Mouse (Mus musculus): ENCODE data around the gene Cd276.
"Not testable (repeated sequence)": the region's sequence is repeated elsewhere in the genome, so short reads cannot be mapped to it uniquely, and the experiment has no call there.

The Cd276 gene

DNA sequence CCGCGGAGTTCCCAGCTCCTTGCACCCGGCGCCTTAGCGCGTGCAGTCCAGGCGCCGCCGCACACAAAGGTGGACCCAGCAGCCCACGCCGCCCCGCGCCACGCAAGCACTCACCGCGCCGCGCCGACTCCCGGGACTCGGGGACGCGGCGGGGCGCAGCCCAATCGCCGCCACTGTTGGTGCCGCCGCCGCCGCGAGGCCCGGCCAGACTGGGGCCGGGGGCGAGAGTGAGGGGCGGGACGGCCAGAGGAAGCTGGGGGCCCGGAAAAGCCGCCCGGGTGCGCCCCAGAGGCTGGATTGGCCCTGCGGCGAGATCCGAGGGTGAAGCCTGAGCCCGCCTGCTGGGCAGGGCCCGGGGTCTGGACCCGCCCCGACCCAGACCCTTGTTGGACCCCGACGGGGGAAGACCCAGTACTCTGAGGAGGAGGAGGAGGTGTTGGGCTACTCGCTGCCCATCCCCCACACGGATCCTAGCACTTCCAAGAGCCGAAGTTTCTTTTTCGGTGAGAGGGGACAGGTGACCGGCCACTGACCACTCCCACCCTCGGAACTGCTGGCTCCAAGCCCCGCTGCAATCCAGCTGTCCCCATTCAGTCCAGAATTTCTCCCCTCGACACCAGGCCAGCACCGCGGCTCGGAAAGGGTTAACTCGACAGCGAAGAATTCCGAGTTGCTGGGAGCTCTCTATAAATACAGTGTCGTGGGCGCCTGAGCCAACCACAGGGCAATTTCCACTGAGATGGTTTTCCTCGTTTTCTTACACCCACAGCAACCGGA, at the start of gene Cd276:
TSS of gene Cd276 (minus strand) at position 530 of the 777 bp plus-strand sequence.
- DNase-seq (ENCODE audit: low spot score): peak; percentile 81

GRCm38 (mm10) chr9:58595313-58595712, 40.1 kb upstream of the Cd276 start:
- DNase-seq (ENCODE audit: low spot score): no peak

DNA sequence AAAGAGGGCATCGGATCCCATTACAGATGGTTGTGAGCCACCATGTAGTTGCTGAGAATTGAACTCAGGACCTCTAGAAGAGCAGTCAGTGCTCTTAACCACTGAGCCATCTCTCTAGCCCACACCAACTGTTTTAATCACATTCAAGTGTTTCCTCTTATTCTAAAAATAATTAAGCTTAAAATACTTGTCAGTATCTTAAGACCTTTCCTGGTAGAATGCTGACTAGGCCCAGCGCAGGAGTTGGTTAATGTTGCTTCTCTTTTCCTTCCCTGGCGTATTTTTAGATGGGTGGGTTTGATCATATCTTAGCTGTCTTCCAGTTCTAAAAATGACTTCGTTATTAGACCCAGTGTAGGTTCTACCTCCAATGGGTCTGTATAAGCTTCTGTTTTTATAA, 33.4 kb upstream of the Cd276 start:
- no peak for DNase-seq (ENCODE audit: low spot score)

GRCm38 (mm10) chr9:58584323-58584722, 29.1 kb upstream of the Cd276 start:
- no peak for DNase-seq (ENCODE audit: low spot score)

GRCm38 (mm10) chr9:58583267-58583641, 28.0 kb upstream of the Cd276 start:
- DNase-seq (ENCODE audit: low spot score): peak; percentile 54

DNA sequence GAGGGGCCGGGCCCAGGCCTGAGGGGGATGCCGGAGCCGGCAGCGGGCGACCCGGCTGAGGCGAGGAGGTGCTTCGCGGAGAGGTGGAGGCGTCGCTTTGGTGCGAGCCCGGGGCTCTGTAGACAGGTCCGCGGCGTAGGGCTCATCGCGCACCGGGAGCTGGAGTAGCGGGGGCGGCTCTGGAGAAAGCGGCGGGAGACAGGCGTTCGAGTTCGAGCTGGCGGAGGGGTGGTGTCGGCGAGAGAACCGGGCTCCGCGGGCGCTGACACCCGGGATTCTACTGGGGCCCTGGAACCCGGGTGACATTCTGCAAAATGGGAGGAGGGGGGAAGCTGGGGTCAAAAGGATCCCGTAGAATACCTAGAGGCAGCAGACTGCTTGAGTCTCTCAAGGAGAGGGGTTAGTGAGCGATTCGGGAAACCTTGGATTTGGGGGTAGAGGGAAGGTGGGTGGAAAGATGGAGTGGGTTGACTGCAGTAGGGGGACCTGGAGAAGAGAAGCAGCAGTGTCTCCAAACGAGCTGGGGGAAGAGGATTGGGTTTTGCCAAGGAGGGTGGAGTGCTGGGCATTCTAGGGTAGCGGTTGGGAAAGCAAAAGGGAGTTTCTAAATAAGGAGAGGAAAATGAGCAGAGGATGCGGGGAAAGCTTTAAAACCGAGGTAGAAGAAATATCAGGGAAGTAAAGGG, 27.5 kb upstream of the Cd276 start:
- DNase-seq (ENCODE audit: low spot score): no peak

GRCm38 (mm10) chr9:58581958-58582540, 26.8 kb upstream of the Cd276 start, which contains the start of gene Nptn:
Gene Nptn (plus strand): TSS chr9:58582240.
- DNase-seq (ENCODE audit: low spot score): peak; percentile 98

- no peak for DNase-seq (ENCODE audit: low spot score)
Observed at GRCm38 (mm10) chr9:58581283-58581930, 26.2 kb upstream of the Cd276 start.

- DNase-seq (ENCODE audit: low spot score): not testable (repeated sequence)
Observed at GRCm38 (mm10) chr9:58580453-58581195, 25.4 kb upstream of the Cd276 start.

DNA sequence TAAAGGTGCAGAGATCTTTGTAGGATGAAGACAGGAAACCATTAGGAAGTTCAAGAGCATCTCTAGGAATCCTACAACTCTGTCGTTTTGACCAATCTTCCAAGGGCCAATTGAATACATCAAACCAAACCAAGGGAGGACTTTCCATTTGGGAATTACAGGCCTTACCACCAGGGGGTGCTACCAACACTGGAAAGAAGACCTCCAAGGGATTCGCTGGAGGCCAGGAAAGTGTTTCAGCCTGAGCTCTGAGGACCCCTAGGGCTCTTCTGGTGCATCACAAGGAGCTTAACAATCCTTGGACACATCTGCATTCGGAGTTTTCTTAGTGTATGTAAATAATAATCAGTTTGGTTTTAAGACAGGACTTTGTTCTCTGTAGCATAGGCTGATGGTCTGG, 23.4 kb upstream of the Cd276 start:
- peak; percentile 92 for DNase-seq (ENCODE audit: low spot score)

DNA sequence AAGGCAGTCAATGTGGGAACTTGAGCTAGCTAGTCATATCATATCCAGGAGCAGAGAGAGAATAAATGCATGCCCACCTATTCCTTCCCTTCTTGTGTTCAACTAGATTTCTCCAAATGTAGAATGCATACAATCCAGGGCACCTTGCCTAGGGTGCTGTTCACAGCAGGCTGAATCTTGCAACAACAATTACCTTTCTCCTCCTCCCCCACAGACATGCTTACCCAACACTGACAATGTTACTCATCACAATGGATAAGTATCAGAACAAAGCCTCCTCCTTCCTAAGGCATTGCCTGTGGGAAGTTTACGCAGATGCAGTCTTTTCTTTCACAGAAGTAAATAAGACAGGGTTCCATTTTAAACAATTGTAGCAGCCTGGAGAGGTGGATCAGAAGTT, 15.8 kb upstream of the Cd276 start:
- DNase-seq (ENCODE audit: low spot score): no peak

GRCm38 (mm10) chr9:58567682-58568081, 12.4 kb upstream of the Cd276 start:
- peak; percentile 72 for DNase-seq (ENCODE audit: low spot score)

DNA sequence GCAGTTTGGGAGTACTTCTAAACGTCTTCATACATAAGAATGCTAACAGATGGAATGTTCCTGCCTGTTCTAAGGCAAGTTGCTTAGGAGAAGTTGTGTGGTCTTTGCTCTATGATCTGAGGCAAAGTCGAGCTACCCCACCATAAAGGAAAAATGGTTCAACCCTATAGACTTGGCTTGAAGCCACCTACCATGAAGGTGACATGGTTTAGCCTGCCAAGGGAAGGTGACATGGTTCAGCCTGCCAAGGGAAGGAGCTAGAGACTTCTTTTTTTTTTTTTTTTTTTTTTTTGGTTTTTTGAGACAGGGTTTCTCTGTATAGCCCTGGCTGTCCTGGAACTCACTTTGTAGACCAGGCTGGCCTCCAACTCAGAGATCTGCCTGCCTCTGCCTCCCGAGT, 10.7 kb upstream of the Cd276 start:
- DNase-seq (ENCODE audit: low spot score): not testable (repeated sequence)

DNA sequence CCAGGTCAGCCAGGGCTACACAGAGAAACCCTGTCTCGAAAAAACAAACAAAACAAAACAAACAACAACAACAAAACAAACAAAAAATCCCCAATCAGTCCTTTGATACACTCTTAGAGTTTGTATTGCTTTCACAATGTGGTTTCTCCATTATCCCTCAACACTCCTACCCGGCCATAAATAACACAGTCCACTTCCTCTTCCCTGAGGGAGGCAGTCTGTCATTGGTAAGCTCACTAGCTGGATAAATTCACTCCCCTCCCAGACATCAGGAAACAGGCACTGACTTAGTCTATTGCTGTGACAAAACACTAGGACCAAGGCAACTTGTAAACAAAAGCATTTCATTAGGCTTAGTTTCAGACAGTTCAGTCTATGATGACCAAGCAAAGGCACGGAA, 5.0 kb upstream of the Cd276 start:
- no peak for DNase-seq (ENCODE audit: low spot score)

GRCm38 (mm10) chr9:58557457-58558455, 2.5 kb upstream of the Cd276 start:
- no peak for DNase-seq (ENCODE audit: low spot score)

DNA sequence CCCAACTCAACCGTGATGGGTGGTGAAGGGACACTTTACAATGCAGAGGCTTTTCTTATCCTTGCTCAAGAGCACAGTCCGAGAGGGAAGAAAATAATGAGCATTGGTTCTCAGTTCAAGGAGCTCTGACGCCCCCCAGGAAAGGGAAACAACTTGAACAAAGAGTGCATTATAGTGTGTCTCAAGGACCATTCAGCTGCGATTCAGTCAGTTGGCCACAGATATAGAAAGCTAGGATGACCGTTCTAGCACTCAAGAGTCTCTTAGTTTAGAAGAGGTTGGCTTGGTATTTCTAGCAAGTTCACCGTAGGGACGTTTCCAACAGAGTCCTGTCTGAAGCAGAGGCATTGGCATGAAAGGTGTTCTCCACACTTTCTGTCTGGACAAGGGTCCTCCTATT, 1.4 kb upstream of the Cd276 start:
- DNase-seq (ENCODE audit: low spot score): no peak

- no peak for DNase-seq (ENCODE audit: low spot score)
Observed at GRCm38 (mm10) chr9:58555685-58556414, 613 bp upstream of the Cd276 start.

DNA sequence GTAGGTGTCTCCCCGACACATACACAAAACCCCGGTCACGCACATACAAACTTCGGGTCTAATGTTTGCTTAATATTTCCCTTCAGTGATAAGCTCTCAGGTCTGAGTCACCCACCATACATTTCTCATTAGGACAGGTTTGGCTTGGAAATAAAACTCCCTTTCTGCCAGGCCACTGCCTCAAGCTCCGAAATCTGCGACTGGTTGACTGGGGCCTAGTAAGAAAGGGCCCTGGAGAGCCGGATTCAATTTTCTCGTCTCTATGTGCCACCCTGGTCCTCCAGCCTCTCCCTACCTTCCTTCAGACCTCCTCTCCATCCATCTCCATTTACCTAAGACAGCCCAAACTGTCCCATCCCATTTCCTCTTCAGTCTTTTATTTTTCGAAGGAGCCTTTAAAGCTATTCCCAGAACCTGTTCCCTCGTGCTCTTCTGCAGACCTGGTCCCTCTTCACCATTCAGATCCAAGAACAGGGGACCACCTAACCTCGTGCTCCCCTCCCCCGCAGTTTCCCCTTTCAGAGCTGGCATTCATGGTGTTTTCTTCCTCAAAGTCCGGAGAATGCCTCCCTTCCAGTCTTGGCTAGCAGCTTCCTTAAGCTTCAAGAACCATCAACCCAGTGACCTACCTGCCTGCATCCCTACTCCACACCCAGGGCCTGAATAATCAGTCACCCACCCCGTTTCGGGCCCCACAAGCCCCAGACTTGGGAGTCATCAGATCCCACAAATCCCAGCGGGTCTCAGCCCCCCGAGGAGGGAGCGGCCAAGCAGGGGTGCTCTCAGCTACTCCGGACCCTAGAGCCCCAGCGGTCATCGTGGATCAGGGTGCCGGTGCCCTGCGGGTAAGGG, 955 bp downstream of the Cd276 start:
- peak; percentile 64 for DNase-seq (ENCODE audit: low spot score)

- DNase-seq (ENCODE audit: low spot score): no peak
Observed at GRCm38 (mm10) chr9:58552083-58552482, 3.2 kb downstream of the Cd276 start.
